Mouse (Mus musculus): ENCODE measurements around the gene Zfp839. TPM values are rescaled to one million over a fixed set of nuclear protein-coding genes. Genes with fewer than 3 reads are reported as not detected.

Zfp839 gene
- total and polyA plus RNA-seq, 2 experiments from 2014 or later, result 1.9 to 4.5 TPM

DNA sequence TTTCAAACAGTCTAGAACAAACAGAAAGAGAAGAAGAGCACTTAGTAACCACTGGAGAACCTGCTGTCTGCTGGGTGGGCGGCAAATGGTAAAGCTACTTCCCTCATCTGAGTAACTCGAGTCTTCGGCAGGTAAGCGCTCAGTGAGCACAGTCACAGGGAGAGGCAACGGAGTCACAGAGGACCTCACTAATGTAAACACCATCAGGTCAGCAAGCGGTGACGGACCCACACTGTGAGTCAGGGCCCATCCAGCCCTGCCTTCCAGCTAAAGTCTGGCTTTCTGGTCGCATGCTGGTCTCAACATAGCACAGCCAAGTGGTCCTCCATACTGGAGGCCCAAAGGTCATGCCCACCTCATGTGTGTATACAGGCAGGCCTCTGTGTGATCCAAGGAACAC is 30.7 kb upstream of the Zfp839 start:
- H3K4me2 ChIP-seq (ENCODE audit: low read depth, low read length, poor library complexity, severe bottlenecking), result no peak overlapping the region
- TF ChIP-seq CTCF (IDR thresholded peaks at IDR 0.05), result no peak
- ATAC-seq (ENCODE audit: low FRiP score), result no peak
- H3K36me3 ChIP-seq (ENCODE audit: insufficient read depth, low read length), result no peaks in the 10 kb centered on the region; the same call in 1 of the 2 replicates
- H3K9me3 ChIP-seq (ENCODE audit: low read length), result no peaks in the 10 kb centered on the region
- DNase-seq (ENCODE audit: low spot score), result no peak
- H3K4me1 ChIP-seq (ENCODE audit: insufficient read depth, low read length), result no peaks in the 10 kb centered on the region
- H3K4me3 ChIP-seq (ENCODE audit: low read depth, low read length), result no peak overlapping the region
- H3K27ac ChIP-seq (ENCODE audit: low read depth, low read length), result no peak overlapping the region
- WGBS, result 89% methylated on average over 8 of the region's 8 CpGs
- H3K27me3 ChIP-seq (ENCODE audit: insufficient read depth, low read length), result no peaks in the 10 kb centered on the region
- H3K9ac ChIP-seq (replicated peaks; ENCODE audit: low read length, poor library complexity, severe bottlenecking), result no peak overlapping the region

DNA sequence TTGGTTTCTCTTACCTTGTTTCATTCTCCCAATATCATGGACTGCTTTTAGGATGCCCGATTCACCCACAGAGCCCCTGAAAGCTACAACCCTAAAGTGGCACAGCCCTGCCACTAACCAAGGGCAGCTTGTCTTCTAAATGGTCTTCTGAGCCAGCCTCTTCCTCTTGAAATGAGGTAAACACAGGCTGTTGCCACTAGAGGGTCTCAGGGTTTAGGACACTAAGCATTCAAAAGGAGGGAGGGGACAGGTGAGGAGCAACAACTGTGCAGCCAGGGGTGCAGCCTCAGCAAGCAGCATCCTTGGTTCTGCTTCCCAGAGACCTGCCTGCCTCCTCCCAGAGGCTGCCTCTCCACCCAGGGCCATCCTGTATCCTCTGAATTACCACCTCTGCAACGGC is 28.3 kb upstream of the Zfp839 start:
- H3K9me3 ChIP-seq (ENCODE audit: low read length), result no peaks in the 10 kb centered on the region
- no peaks in the 10 kb centered on the region for H3K4me1 ChIP-seq (ENCODE audit: insufficient read depth, low read length)
- no peak overlapping the region for H3K9ac ChIP-seq (replicated peaks; ENCODE audit: low read length, poor library complexity, severe bottlenecking)
- no peak overlapping the region for H3K27ac ChIP-seq (ENCODE audit: low read depth, low read length)
- no peak for DNase-seq (ENCODE audit: low spot score)
- no peak overlapping the region for H3K4me2 ChIP-seq (ENCODE audit: low read depth, low read length, poor library complexity, severe bottlenecking)
- 86% methylated on average over 2 of the region's 2 CpGs for WGBS
- no peaks in the 10 kb centered on the region for H3K27me3 ChIP-seq (ENCODE audit: insufficient read depth, low read length)
- no peak overlapping the region for H3K4me3 ChIP-seq (ENCODE audit: low read depth, low read length)
- H3K36me3 ChIP-seq (ENCODE audit: insufficient read depth, low read length), result no peaks in the 10 kb centered on the region; the same call in 1 of the 2 replicates
- no peak for ATAC-seq (ENCODE audit: low FRiP score)
- TF ChIP-seq CTCF (IDR thresholded peaks at IDR 0.05), result peak; percentile 25; the same call in 1 of the 2 replicates

DNA sequence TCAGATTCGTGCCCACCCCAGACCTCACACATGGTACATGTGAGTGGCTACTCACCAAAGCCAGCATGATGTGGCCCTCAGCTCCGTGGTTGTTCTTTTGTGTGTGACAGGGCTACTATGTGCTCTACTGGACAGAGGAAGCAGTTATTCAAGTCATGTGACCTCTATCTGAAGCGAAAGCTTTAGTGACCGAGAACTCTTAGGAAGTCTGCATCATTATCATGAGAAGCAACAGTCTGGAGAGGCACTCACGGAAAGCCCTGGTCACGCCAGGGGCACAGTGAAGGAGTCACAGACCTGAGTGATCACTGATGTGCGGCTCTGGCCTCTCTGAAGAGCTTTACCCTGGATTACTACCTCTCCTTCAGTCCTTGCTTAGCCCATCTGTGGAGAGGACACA is 27.7 kb upstream of the Zfp839 start:
- no peak overlapping the region for H3K4me3 ChIP-seq (ENCODE audit: low read depth, low read length)
- no peak for ATAC-seq (ENCODE audit: low FRiP score)
- H3K27me3 ChIP-seq (ENCODE audit: insufficient read depth, low read length), result no peaks in the 10 kb centered on the region
- H3K27ac ChIP-seq (ENCODE audit: low read depth, low read length), result no peak overlapping the region
- TF ChIP-seq CTCF (IDR thresholded peaks at IDR 0.05), result no peak
- DNase-seq (ENCODE audit: low spot score), result no peak
- 91% methylated on average over 7 of the region's 7 CpGs for WGBS
- H3K4me2 ChIP-seq (ENCODE audit: low read depth, low read length, poor library complexity, severe bottlenecking), result no peak overlapping the region
- no peaks in the 10 kb centered on the region for H3K9me3 ChIP-seq (ENCODE audit: low read length)
- no peaks in the 10 kb centered on the region for H3K4me1 ChIP-seq (ENCODE audit: insufficient read depth, low read length)
- H3K9ac ChIP-seq (replicated peaks; ENCODE audit: low read length, poor library complexity, severe bottlenecking), result no peak overlapping the region
- H3K36me3 ChIP-seq (ENCODE audit: insufficient read depth, low read length), result peaks cover 4% of the 10 kb centered on the region

DNA sequence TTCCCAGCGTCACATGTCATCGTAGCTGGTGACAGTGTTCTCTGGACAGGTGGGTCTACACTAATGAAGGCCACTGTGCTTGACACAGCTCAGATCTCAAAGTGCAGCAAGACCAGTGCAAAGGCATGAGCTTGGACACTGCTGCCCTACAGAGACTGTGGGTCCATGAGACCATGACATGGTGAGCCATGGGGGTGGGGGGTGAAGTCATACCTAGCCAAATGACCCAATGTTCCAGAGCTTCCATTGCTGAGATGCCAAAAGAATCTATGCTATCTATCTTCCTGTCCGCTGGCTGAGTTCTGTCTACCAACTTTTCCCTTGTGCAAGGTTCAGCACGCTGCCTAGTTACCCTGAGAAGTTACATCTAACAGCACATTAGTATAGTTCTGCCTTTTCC is 21.1 kb upstream of the Zfp839 start:
- Histone ChIP-seq H3K27ac (ENCODE audit: low read depth, low read length) (no peak overlapping the region), H3K4me2 (ENCODE audit: low read depth, low read length, poor library complexity, severe bottlenecking) (no peak overlapping the region), H3K27me3 (ENCODE audit: insufficient read depth, low read length) (no peaks in the 10 kb centered on the region), H3K36me3 (ENCODE audit: insufficient read depth, low read length) (peaks cover 4% of the 10 kb centered on the region; the same call in 1 of the 2 replicates), H3K4me1 (ENCODE audit: insufficient read depth, low read length) (no peaks in the 10 kb centered on the region), H3K4me3 (ENCODE audit: low read depth, low read length) (no peak overlapping the region), H3K9ac (replicated peaks; ENCODE audit: low read length, poor library complexity, severe bottlenecking) (no peak overlapping the region), H3K9me3 (ENCODE audit: low read length) (no peaks in the 10 kb centered on the region)
- WGBS, result 100% methylated on average over 4 of the region's 4 CpGs
- DNase-seq (ENCODE audit: low spot score) (no peak), ATAC-seq (ENCODE audit: low FRiP score) (no peak)
- TF ChIP-seq CTCF (IDR thresholded peaks at IDR 0.05), result no peak

DNA sequence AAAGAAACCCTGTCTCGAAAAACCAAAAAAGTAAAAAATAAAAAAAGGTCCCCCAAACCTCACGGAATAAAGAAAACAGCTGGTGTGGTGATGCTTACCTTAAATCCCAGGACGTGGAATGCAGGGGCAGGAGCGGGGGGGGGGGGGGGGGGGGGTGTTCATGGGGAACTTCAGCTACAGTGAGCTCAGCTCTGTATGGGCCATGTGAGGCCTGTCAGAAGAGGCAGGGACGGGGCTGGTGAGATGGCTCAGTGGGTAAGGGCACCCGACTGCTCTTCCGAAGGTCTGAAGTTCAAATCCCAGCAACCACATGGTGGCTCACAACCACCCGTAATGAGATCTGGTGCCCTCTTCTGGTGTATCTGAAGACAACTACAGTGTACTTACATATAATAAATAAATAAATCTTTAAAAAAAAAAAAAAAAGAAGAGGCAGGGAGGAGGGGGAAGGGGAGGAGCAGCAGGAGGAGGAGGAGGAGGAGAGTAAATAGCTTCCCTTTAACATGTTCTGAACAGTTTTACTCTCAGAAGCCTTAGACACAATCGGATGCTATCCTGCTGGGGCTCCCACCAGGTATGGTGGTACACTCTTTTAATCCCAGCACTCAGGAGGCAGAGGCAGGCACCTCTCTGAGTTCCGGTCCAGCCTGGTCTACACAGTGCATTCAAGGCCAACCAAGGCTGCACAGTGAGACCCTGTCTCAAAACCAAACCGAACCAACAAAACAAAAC is 19.6 kb upstream of the Zfp839 start:
- Histone ChIP-seq H3K4me1 (ENCODE audit: insufficient read depth, low read length) (no peaks in the 10 kb centered on the region), H3K4me3 (ENCODE audit: low read depth, low read length) (no peak overlapping the region), H3K27me3 (ENCODE audit: insufficient read depth, low read length) (no peaks in the 10 kb centered on the region), H3K4me2 (ENCODE audit: low read depth, low read length, poor library complexity, severe bottlenecking) (no peak overlapping the region), H3K36me3 (ENCODE audit: insufficient read depth, low read length) (peaks cover 4% of the 10 kb centered on the region; the same call in 1 of the 2 replicates), H3K9me3 (ENCODE audit: low read length) (no peaks in the 10 kb centered on the region), H3K9ac (replicated peaks; ENCODE audit: low read length, poor library complexity, severe bottlenecking) (no peak overlapping the region), H3K27ac (ENCODE audit: low read depth, low read length) (no peak overlapping the region)
- TF ChIP-seq CTCF (IDR thresholded peaks at IDR 0.05), result no peak
- ATAC-seq (ENCODE audit: low FRiP score) (no peak), DNase-seq (ENCODE audit: low spot score) (no peak)
- WGBS, result 82% methylated on average over 9 of the region's 11 CpGs

DNA sequence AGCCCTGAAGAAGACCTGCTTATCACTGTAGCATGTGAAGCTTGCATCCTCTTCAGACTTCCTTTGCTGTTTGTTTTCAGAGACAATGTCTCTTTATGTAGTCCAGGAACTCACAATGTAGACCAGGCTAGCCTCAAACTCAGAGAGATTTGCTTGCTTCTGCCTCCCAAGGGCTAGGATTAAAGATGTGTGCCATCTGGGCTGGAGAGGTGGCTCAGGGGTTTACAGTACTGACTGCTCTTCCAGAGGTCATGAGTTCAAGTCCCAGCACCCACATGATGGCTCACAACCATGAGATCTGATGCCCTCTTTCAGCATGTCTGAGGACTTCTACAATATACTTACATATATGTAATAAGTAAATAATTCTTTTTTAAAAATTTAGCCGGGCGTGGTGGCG is 14.9 kb upstream of the Zfp839 start:
- TF ChIP-seq CTCF (IDR thresholded peaks at IDR 0.05), result no peak
- H3K9ac ChIP-seq (replicated peaks; ENCODE audit: low read length, poor library complexity, severe bottlenecking), result no peak overlapping the region
- no peaks in the 10 kb centered on the region for H3K36me3 ChIP-seq (ENCODE audit: insufficient read depth, low read length)
- 95% methylated on average over 3 of the region's 3 CpGs for WGBS
- ATAC-seq (ENCODE audit: low FRiP score) (no peak), DNase-seq (ENCODE audit: low spot score) (no peak)
- no peaks in the 10 kb centered on the region for H3K27me3 ChIP-seq (ENCODE audit: insufficient read depth, low read length)
- no peak overlapping the region for H3K27ac ChIP-seq (ENCODE audit: low read depth, low read length)
- H3K4me2 ChIP-seq (ENCODE audit: low read depth, low read length, poor library complexity, severe bottlenecking), result no peak overlapping the region
- H3K4me3 ChIP-seq (ENCODE audit: low read depth, low read length), result no peak overlapping the region
- H3K9me3 ChIP-seq (ENCODE audit: low read length), result no peaks in the 10 kb centered on the region
- H3K4me1 ChIP-seq (ENCODE audit: insufficient read depth, low read length), result 0 out of 2 replicates have a peak, but pooled peaks cover 3% of the 10 kb centered on the region
